Mouse (Mus musculus) hindbrain, embryonic 13.5 days (tissue): Measurements from ENCODE around the gene Dnajc13. TPM values are rescaled to one million over a fixed set of nuclear protein-coding genes. Genes with fewer than 3 reads are reported as not detected.

Experiments
- ATAC-seq: fragments of 200-750 bp; cut with Nextera tagmentation; 2 replicates; pipeline ENCODE4 v1.8.0; 2017; ENCODE audit warnings: moderate TSS enrichment; ENCODE audit not compliant: low FRiP score
- H3K27ac ChIP-seq: fragments of 300-500 bp; sonication (generic); 2 replicates; pipeline ENCODE4 v1.5.1; 2015; ENCODE audit warnings: inconsistent platforms, mild to moderate bottlenecking, moderate library complexity
- H3K27me3 ChIP-seq: fragments of 300-500 bp; sonication (generic); 2 replicates; pipeline ENCODE4 v1.6.1; 2015; ENCODE audit warnings: mild to moderate bottlenecking, inconsistent platforms
- H3K36me3 ChIP-seq: fragments of 300-500 bp; sonication (generic); 2 replicates; pipeline ENCODE4 v1.6.1; 2015; ENCODE audit warnings: mild to moderate bottlenecking, inconsistent platforms
- H3K4me1 ChIP-seq: fragments of 300-500 bp; sonication (generic); replicated peaks from 2 replicates; pipeline ENCODE4 v1.6.1; 2015; ENCODE audit warnings: inconsistent platforms
- H3K4me2 ChIP-seq: fragments of 300-500 bp; sonication (generic); 2 replicates; pipeline ENCODE4 v1.6.1; 2015; ENCODE audit warnings: inconsistent platforms, mild to moderate bottlenecking, moderate library complexity
- H3K4me3 ChIP-seq: fragments of 300-500 bp; sonication (generic); 2 replicates; pipeline ENCODE4 v1.5.1; 2015; ENCODE audit warnings: mild to moderate bottlenecking, inconsistent platforms
- H3K9ac ChIP-seq: fragments of 300-500 bp; sonication (generic); 2 replicates; pipeline ENCODE4 v1.6.1; 2015; ENCODE audit warnings: mild to moderate bottlenecking, inconsistent platforms
- H3K9me3 ChIP-seq: fragments of 300-500 bp; sonication (generic); 2 replicates; pipeline ENCODE4 v1.6.1; 2016; ENCODE audit warnings: inconsistent platforms
- WGBS: fragments of 180-500 bp; shearing (Covaris S2); methylation state at CpG from one replicate; pipeline ENCODE4 v1.1.7; 2015; 5-methylcytosine and 5-hydroxymethylcytosine counted together
- polyA plus RNA-seq: library from polyadenylated mRNA; unstranded; fragments of >200 nt; fragmentation: Nextera tagmentation; extraction: Ambion mirVana; gene quantifications from 2 replicates; pipeline ENCODE4 v1.2.1, GENCODE M21; 2015

Dnajc13 gene
- polyA plus RNA-seq: 19.3 and 21.4 TPM in 2 replicates

DNA sequence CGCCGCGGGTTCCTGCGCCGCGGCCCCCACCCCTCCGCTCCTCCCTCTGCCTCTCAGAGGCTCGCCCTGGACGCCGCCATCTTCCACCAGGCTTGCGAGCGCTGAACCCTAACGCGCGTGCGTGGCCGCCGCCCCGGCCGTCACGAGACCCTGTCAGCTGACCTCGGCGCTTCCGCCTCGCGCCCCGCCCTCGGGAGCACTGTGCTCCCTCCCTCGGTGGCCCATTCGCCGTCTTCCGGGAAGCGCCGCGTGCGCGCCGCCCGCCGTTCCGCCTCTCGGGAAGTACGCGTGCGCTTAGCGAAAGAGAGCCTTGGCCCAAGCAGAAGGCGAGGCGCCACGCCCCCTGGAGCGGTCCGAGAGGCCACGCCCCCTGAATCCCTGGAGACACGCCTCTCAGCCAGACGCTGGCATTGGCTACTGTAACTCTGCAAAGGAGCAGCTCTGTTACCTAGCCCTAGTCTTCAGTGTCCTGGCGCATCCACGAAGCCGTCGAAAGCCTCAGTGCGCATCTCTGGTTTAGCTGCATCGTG, at the start of gene Dnajc13:
TSS of gene Dnajc13 (minus strand) at position 108 of the 530 bp plus-strand sequence.
- ATAC-seq: peak; percentile 98
- H3K4me1 ChIP-seq: peaks cover 26% of the 10 kb centered on the region
- no peaks in the 10 kb centered on the region for H3K27me3 ChIP-seq
- peak within 1 kb of the TSS; percentile 95 for H3K9ac ChIP-seq
- peak within 1 kb of the TSS; percentile 95 for H3K4me3 ChIP-seq
- H3K36me3 ChIP-seq: no peaks in the 10 kb centered on the region
- peak within 1 kb of the TSS; percentile 84 for H3K4me2 ChIP-seq
- WGBS: 0% methylated on average over 47 of the region's 60 CpGs
- H3K9me3 ChIP-seq: no peaks in the 10 kb centered on the region
- peak within 1 kb of the TSS; percentile 93 for H3K27ac ChIP-seq

DNA sequence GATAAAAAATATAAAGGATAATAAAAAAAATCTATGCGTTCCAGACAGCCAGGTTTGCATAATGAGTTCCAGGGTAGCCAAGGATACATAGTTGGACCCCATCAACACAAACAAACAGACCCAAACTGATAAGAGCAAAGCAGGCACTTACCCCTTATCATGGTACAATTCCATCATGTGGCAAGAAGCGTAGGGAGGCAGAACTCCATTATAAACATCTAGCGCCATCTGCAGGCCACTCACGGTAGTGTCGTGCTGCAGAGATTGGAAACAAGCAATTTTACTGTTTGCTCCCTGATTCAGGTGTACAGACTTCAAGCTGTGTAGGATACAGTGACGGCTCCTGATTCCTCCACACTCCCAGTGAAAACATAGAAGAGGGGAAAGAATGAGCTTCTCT, 44.0 kb upstream of the Dnajc13 start:
- Histone ChIP-seq H3K9me3 (no peaks in the 10 kb centered on the region), H3K27me3 (no peaks in the 10 kb centered on the region), H3K27ac (no peak overlapping the region), H3K36me3 (no peaks in the 10 kb centered on the region), H3K4me2 (no peak overlapping the region), H3K4me3 (no peak overlapping the region), H3K9ac (no peak overlapping the region), H3K4me1 (no peaks in the 10 kb centered on the region)
- 14% methylated on average over 6 of the region's 6 CpGs for WGBS
- ATAC-seq: no peak

DNA sequence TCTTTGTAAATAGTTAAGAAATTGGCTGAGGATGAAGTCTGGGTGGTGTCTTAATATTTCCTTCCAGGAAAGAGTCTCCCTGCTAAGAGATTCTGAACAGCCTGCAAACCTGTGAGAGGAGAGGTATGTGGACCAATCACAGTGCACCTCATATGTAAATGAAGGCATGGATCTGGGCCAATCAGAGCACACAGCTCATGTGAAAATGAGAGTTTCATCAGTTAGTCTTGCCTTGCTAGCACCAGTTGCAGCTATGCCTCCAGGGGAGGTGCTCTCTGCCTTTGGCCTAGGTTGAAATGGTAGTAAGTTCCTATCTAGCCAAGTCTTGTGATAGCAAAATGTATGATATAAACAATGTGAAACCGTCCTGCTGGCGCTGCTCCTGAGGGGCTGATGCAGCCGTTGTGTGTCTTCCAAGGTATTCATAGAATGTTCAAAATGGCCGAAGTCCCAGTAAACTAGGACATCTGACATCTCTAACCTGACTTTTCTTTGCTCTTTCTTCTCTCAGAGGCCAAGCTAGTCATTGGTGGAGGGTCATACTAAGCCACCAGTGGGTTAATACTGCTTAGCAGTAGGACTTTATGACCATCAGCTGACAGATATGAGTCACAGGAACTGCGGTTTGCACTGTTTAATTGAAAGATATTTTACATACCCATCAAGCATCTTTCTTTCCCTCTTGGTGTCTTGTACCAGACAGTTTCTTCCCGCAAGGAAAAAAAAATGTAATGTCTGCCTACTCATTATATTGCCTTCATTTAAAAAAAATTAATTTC, 42.8 kb upstream of the Dnajc13 start:
- no peaks in the 10 kb centered on the region for H3K27me3 ChIP-seq
- no peak for ATAC-seq
- no peak overlapping the region for H3K9ac ChIP-seq
- H3K4me3 ChIP-seq: no peak overlapping the region
- WGBS: 93% methylated on average over 6 of the region's 6 CpGs
- no peaks in the 10 kb centered on the region for H3K9me3 ChIP-seq
- no peaks in the 10 kb centered on the region for H3K36me3 ChIP-seq
- H3K27ac ChIP-seq: no peak overlapping the region
- no peaks in the 10 kb centered on the region for H3K4me1 ChIP-seq
- no peak overlapping the region for H3K4me2 ChIP-seq

DNA sequence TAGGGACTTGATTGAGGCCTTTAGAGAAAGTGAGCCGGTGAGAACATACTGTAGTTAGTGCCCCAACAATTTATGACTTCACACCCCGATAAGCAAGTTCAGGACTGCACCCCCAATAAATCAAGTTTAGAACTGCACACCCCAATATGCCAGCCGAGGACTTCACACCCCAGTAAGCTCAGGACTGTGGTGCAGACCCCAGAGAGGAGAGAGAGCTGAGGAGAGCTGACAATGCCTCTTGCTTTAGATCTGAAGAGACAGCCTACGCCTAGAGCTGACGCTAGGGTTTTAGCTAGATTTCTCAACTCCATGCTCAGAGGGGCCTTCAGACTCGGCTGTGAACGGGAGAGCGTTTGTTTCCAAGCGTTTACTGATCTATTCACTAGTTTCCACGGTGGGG, 42.1 kb upstream of the Dnajc13 start:
- no peak overlapping the region for H3K27ac ChIP-seq
- no peak overlapping the region for H3K4me3 ChIP-seq
- no peaks in the 10 kb centered on the region for H3K36me3 ChIP-seq
- no peaks in the 10 kb centered on the region for H3K27me3 ChIP-seq
- H3K4me1 ChIP-seq: no peaks in the 10 kb centered on the region
- no peak overlapping the region for H3K9ac ChIP-seq
- no peak overlapping the region for H3K4me2 ChIP-seq
- no peaks in the 10 kb centered on the region for H3K9me3 ChIP-seq
- 79% methylated on average over 10 of the region's 10 CpGs for WGBS
- ATAC-seq: no peak

DNA sequence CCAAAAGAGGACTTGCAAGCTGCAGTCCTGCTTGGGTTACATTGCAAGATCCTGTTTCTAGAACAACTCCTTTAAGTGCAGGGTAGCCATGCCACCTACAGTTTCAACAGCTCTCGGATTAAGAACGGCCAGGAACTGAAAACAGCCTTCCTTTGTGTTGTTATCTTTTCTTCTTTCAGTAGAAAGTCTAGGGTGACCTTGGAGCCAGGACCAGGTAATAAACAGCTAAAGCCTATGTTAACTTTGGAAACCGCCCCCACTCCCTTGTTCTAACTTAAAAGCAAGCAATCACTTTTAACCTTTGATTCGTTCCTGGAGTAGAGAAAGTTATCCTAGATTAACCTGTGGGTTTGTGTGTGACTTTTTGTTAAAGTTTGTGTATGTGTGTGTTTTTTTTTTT, 41.6 kb upstream of the Dnajc13 start:
- no peaks in the 10 kb centered on the region for H3K36me3 ChIP-seq
- H3K9ac ChIP-seq: no peak overlapping the region
- WGBS: 81% methylated on average over 4 of the region's 4 CpGs
- H3K27ac ChIP-seq: no peak overlapping the region
- H3K4me2 ChIP-seq: no peak overlapping the region
- H3K4me3 ChIP-seq: no peak overlapping the region
- no peaks in the 10 kb centered on the region for H3K4me1 ChIP-seq
- H3K9me3 ChIP-seq: no peaks in the 10 kb centered on the region
- H3K27me3 ChIP-seq: no peaks in the 10 kb centered on the region
- no peak for ATAC-seq

DNA sequence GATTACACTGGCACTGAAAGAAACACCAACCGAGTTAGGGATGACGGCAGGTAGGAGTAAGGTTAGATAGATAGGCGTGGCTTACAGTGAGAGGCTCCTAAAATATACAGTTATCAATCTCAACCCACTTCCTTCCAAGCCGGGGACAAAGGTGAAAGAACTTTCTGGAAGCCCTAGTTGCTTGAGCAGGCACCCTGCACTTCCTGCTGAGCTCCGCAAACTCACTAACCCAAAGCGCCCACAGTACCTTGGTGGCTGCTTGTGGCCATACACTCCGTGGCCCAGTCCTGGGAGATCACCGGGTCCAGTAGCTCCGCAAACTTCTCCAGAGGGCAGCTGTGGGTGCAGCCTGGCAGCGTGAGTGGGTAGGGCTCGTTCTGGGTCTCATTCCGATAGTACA, 37.8 kb upstream of the Dnajc13 start:
- Histone ChIP-seq H3K9me3 (no peaks in the 10 kb centered on the region), H3K4me1 (no peaks in the 10 kb centered on the region), H3K27ac (no peak overlapping the region), H3K9ac (no peak overlapping the region), H3K27me3 (no peaks in the 10 kb centered on the region), H3K36me3 (no peaks in the 10 kb centered on the region), H3K4me3 (no peak overlapping the region), H3K4me2 (no peak overlapping the region)
- ATAC-seq: no peak
- WGBS: 85% methylated on average over 12 of the region's 12 CpGs

DNA sequence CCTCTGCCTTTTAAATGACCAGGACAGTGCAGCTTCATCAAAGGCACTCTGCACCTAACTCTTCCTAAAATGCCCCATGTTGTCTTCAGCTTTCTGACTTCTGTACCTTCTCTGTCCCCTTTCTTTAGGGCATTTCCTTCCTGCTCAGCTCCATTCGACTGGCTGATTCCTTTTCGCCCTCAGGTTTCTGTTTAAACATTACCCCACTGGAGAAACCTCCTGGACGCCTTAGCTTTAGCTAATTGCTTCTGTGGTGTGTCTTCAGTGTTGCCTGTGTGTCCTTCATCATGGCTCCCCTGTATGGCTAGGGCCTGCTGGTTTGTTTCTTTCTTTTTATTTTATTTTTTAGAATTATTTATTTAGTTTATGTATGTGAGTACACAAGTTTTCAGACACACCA, 34.3 kb upstream of the Dnajc13 start:
- Histone ChIP-seq H3K36me3 (no peaks in the 10 kb centered on the region), H3K9ac (no peak overlapping the region), H3K4me3 (no peak overlapping the region), H3K27ac (no peak overlapping the region), H3K4me2 (no peak overlapping the region), H3K4me1 (no peaks in the 10 kb centered on the region), H3K9me3 (no peaks in the 10 kb centered on the region), H3K27me3 (no peaks in the 10 kb centered on the region)
- no peak for ATAC-seq
- WGBS: 66% methylated on average over 3 of the region's 3 CpGs

DNA sequence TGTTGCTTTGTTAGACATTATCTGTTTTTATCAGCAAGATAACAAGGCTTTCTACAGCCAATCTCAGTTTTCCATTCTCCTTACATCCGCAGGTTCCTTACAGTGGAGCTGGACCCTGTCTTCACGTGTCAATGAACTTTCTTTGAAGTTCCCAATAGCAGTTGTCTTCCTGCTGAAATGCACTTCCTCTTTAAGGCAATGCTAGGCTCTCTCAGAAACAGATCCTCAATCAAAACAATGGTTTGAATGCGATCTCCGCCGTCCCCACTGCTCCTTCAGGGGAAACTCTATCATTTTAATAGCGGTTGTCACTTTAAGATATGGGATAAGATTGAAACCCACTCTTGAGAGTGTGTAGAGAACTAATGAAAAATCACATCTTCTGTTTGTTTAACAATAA, 22.2 kb upstream of the Dnajc13 start:
- WGBS: 67% methylated on average over 6 of the region's 6 CpGs
- Histone ChIP-seq H3K9me3 (no peaks in the 10 kb centered on the region), H3K36me3 (no peaks in the 10 kb centered on the region), H3K4me2 (no peak overlapping the region), H3K4me1 (no peaks in the 10 kb centered on the region), H3K27ac (no peak overlapping the region), H3K9ac (no peak overlapping the region), H3K4me3 (no peak overlapping the region), H3K27me3 (no peaks in the 10 kb centered on the region)
- no peak for ATAC-seq

DNA sequence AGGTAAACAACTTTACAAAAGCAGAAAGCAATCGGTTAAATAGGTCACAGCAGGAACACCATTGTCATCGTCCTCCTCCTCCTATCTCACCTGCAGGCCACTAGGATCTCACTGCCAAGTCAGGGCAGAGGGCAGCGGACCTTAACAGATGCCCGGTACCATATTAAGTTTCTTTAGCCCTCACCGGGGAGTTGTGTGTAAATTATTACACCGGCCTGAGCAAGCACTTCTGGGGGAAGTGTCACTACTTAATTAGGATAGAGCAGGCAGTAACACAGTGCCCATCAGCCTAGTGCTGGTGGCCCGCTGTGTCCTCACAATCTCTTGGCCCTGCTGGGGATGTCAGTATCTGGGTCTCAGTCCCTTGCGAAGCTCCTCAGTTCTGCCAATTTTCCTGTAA, 19.8 kb upstream of the Dnajc13 start:
- H3K9ac ChIP-seq: no peak overlapping the region
- no peak overlapping the region for H3K4me2 ChIP-seq
- no peak overlapping the region for H3K27ac ChIP-seq
- no peaks in the 10 kb centered on the region for H3K4me1 ChIP-seq
- no peak for ATAC-seq
- no peaks in the 10 kb centered on the region for H3K9me3 ChIP-seq
- H3K36me3 ChIP-seq: no peaks in the 10 kb centered on the region
- WGBS: 24% methylated on average over 8 of the region's 8 CpGs
- H3K4me3 ChIP-seq: no peak overlapping the region
- peaks cover 4% of the 10 kb centered on the region; the same call in 1 of the 2 replicates for H3K27me3 ChIP-seq

DNA sequence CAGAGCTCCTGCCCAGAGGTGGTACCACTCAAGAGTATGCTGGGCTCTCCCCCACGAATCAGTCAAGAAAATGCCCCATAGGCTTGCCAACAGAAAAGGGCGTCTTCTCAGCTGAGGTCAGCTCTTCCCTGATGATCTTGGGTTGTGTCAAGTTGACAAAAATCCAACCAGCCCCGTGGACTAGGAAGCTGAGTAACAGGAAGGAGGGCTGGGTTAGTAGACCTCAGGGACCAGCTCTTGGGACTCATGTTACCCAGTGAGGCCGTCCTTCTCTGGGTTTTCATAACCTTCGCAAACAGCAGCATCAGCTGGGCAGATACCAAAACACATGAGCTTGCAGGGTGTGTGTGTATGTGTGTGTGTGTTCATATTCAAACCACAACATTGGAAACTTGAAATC, 19.0 kb upstream of the Dnajc13 start:
- Histone ChIP-seq H3K27me3 (peaks cover 4% of the 10 kb centered on the region; the same call in 1 of the 2 replicates), H3K4me2 (no peak overlapping the region), H3K4me1 (no peaks in the 10 kb centered on the region), H3K27ac (no peak overlapping the region), H3K36me3 (no peaks in the 10 kb centered on the region), H3K4me3 (no peak overlapping the region), H3K9ac (no peak overlapping the region), H3K9me3 (no peaks in the 10 kb centered on the region)
- ATAC-seq: no peak
- 78% methylated on average over 5 of the region's 5 CpGs for WGBS

DNA sequence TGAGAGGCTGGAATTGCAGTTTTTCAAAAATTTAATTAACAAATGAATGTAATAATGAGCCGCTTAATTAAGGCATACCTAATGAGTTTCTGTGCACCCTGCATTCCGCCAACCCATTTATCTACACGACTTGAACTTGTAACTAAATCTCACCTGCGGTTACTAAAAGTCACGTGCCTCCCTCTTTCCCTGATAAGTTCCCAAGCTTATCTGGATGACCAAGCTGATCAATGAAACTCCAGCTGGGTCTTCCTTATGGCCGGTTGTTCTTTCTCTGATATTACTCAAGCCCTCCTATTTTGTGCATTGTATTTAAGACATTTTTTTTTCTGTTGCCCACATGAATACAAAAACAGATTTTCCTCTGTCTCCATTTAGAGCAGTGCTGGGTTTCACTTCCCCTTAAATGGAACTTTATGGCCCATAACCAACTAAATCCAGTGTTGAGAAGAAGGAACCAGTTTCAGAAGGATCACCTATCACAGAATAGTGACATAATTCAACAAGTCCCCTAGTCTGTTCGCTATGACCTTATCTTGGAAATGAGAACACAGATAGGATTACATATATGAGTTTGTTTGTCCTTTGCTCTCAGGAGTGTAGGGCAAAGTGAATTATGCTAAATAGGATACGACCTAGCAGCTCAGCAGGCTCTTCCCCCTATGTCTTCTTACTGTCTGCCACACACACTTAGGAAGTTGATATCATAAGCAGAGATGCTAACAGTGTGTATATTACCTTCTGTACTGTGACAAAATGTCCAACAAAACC, 18.2 kb upstream of the Dnajc13 start:
- Histone ChIP-seq H3K27me3 (peaks cover 4% of the 10 kb centered on the region; the same call in 1 of the 2 replicates), H3K9ac (no peak overlapping the region), H3K27ac (no peak overlapping the region), H3K4me1 (no peaks in the 10 kb centered on the region), H3K4me3 (no peak overlapping the region), H3K9me3 (no peaks in the 10 kb centered on the region), H3K36me3 (no peaks in the 10 kb centered on the region), H3K4me2 (no peak overlapping the region)
- ATAC-seq: no peak
- WGBS: 80% methylated on average over 8 of the region's 8 CpGs

DNA sequence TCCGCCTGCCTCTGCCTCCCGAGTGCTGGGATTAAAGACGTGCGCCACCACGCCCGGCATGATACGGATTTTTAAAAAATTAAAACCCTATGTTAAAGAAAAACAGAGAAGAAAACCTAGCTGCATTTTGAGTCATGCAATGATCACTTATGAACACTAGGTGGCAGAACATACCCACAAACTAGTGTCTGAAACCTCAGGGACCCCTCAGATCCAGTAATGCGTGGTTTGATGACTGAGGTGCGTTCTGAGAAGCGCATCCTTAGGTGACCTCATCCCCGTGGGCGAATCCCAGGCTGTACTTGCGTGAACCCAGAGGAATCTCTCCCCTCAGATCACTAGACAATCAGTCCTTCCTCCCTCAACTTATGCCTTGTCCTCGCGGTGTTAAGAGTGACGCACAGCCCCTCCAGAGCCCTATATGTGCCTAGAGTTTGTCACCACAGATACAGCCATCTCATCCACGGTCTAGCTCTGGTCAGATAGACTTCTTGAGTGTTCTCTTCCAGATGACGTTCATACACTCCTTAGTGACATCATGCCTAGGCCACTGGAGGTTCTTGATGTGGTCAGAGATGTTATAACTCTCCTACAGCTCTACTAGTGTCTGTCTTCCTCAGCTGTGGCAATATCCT, 14.9 kb upstream of the Dnajc13 start:
- H3K36me3 ChIP-seq: no peaks in the 10 kb centered on the region
- no peaks in the 10 kb centered on the region for H3K4me1 ChIP-seq
- ATAC-seq: peak; percentile 65; the same call in 1 of the 2 replicates
- H3K27ac ChIP-seq: no peak overlapping the region
- H3K4me3 ChIP-seq: peak overlapping the region; percentile 9; the same call in 1 of the 2 replicates
- H3K9me3 ChIP-seq: no peaks in the 10 kb centered on the region
- peak overlapping the region; percentile 39 for H3K4me2 ChIP-seq
- peaks cover 4% of the 10 kb centered on the region; the same call in 1 of the 2 replicates for H3K27me3 ChIP-seq
- 24% methylated on average over 18 of the region's 18 CpGs for WGBS
- no peak overlapping the region; the same call in 1 of the 2 replicates for H3K9ac ChIP-seq
